Mouse (Mus musculus): ENCODE data around the gene Sox15. TPM values are rescaled to one million over a fixed set of nuclear protein-coding genes. Genes with fewer than 3 reads are reported as not detected.
A peak's percentile ranks its signal among the peaks of the same experiment; 100 is the strongest.

The Sox15 gene
- total RNA-seq, 2 experiments from 2014 or later, result not detected

GRCm38 (mm10) chr11:69670786-69671725 is 15.9 kb downstream of the Sox15 start:
- intact Hi-C loops (cut with DNase I), result loop anchor here (5.0 kb wide), 1 partner anchor 311 kb away; the partner anchor contains the start of genes Ctdnep1 and Elp5
- peak; percentile 96 to 97 for DNase-seq

- intact Hi-C loops (cut with DNase I), result loop anchor here (5.0 kb wide), 1 partner anchor 311 kb away; the partner anchor contains the start of genes Ctdnep1 and Elp5
Observed at GRCm38 (mm10) chr11:69671726-69672124, 16.6 kb downstream of the Sox15 start.

GRCm38 (mm10) chr11:69672211-69672706 is 17.1 kb downstream of the Sox15 start, which contains the start of gene Eif4a1:
Gene Eif4a1 (minus strand): TSS chr11:69672423.
- intact Hi-C loops (cut with DNase I), result loop anchor here (5.0 kb wide), 1 partner anchor 310 kb away; the partner anchor contains the start of genes Ctdnep1 and Elp5

More at GRCm38 (mm10) chr11:69671726-69672124, 16.6 kb downstream of the Sox15 start:
- no peak for DNase-seq

GRCm38 (mm10) chr11:69679144-69679543 is 24.0 kb downstream of the Sox15 start:
- intact Hi-C loops (cut with DNase I), result no loop called here

More at GRCm38 (mm10) chr11:69672211-69672706, 17.1 kb downstream of the Sox15 start, which contains the start of gene Eif4a1:
- DNase-seq, result peak; percentile 99 to 100

GRCm38 (mm10) chr11:69680136-69680855 is 25.2 kb downstream of the Sox15 start:
- intact Hi-C loops (cut with DNase I), result loop anchor here (5.0 kb wide), 1 partner anchor 197 kb away; the partner anchor contains the start of gene Tmem95
- no peak for DNase-seq

More at GRCm38 (mm10) chr11:69679144-69679543, 24.0 kb downstream of the Sox15 start:
- no peak for DNase-seq

GRCm38 (mm10) chr11:69681314-69682208 is 26.4 kb downstream of the Sox15 start, which contains the start of gene Senp3:
Gene Senp3 (minus strand): TSS chr11:69682084.
- intact Hi-C loops (cut with DNase I), result loop anchor here (2.0 to 5.0 kb wide), 2 partner anchors 73 to 196 kb away; partner anchors contain the start of gene Tmem95

GRCm38 (mm10) chr11:69682209-69682839 is 27.2 kb downstream of the Sox15 start:
- no peak for DNase-seq
- intact Hi-C loops (cut with DNase I), result loop anchor here (2.0 to 5.0 kb wide), 2 partner anchors 72 to 195 kb away; partner anchors contain the start of gene Tmem95

More at GRCm38 (mm10) chr11:69681314-69682208, 26.4 kb downstream of the Sox15 start, which contains the start of gene Senp3:
- peak; percentile 97 to 98 for DNase-seq

GRCm38 (mm10) chr11:69682840-69683533 is 27.9 kb downstream of the Sox15 start:
- intact Hi-C loops (cut with DNase I), result loop anchor here (1.0 to 5.0 kb wide), 3 partner anchors 32 to 194 kb away; partner anchors contain the start of gene Tmem95
- DNase-seq, result peak; percentile 91 to 95

GRCm38 (mm10) chr11:69683576-69683975 is 28.5 kb downstream of the Sox15 start:
- intact Hi-C loops (cut with DNase I), result loop anchor here (1.0 to 5.0 kb wide), 3 partner anchors 32 to 194 kb away; partner anchors contain the start of gene Tmem95
- no peak for DNase-seq

- intact Hi-C loops (cut with DNase I), result loop anchor here (5.0 kb wide), 1 partner anchor 193 kb away; the partner anchor contains the start of gene Tmem95
Observed at GRCm38 (mm10) chr11:69684128-69684745, 29.1 kb downstream of the Sox15 start.

GRCm38 (mm10) chr11:69684936-69685335 is 29.8 kb downstream of the Sox15 start:
- no peak for DNase-seq
- intact Hi-C loops (cut with DNase I), result loop anchor here (5.0 kb wide), 1 partner anchor 192 kb away; the partner anchor contains the start of gene Tmem95

More at GRCm38 (mm10) chr11:69684128-69684745, 29.1 kb downstream of the Sox15 start:
- DNase-seq, result no peak

GRCm38 (mm10) chr11:69685526-69686148 is 30.5 kb downstream of the Sox15 start, which contains the start of gene Tnfsf13:
Gene Tnfsf13 (minus strand): TSS chr11:69685784.
- intact Hi-C loops (cut with DNase I), result no loop called here
- DNase-seq, result peak; percentile 81 to 85

- DNase-seq, result peak; percentile 88 to 92
- intact Hi-C loops (cut with DNase I), result no loop called here
Observed at GRCm38 (mm10) chr11:69686377-69686776, 31.3 kb downstream of the Sox15 start.

GRCm38 (mm10) chr11:69687061-69687460 is 31.9 kb downstream of the Sox15 start:
- intact Hi-C loops (cut with DNase I), result no loop called here
- no peak for DNase-seq

- DNase-seq, result no peak
- intact Hi-C loops (cut with DNase I), result no loop called here
Observed at GRCm38 (mm10) chr11:69689891-69690290, 34.8 kb downstream of the Sox15 start.

GRCm38 (mm10) chr11:69692196-69692811 is 37.2 kb downstream of the Sox15 start:
- intact Hi-C loops (cut with DNase I), result no loop called here
- DNase-seq, result no peak

All from heart, postnatal 14 days (tissue).